Mouse (Mus musculus) bone marrow macrophage, adult 2 months (primary cell): Measurements from ENCODE around the gene Selenoi. TPM values are rescaled to one million over a fixed set of nuclear protein-coding genes. Genes with fewer than 3 reads are reported as not detected.

Source experiments
- H3K27ac ChIP-seq: 2 replicates; pipeline ENCODE4 v1.5.1; 2012; ENCODE audit warnings: low read depth, low read length; ENCODE audit not compliant: insufficient read depth
- H3K4me1 ChIP-seq: 2 replicates; pipeline ENCODE4 v1.6.1; 2012; ENCODE audit warnings: low read length; ENCODE audit not compliant: control insufficient read depth, insufficient read depth
- H3K4me3 ChIP-seq: 2 replicates; pipeline ENCODE4 v1.5.1; 2012; ENCODE audit warnings: mild to moderate bottlenecking, low read length, moderate library complexity; ENCODE audit not compliant: insufficient read depth
- CTCF ChIP-seq: IDR thresholded peaks from 2 replicates; pipeline ENCODE4 v1.5.1; 2012; ENCODE audit warnings: low read depth, mild to moderate bottlenecking, low read length, moderate library complexity
- POLR2A ChIP-seq: IDR thresholded peaks from 2 replicates; pipeline ENCODE4 v1.6.1; 2012; ENCODE audit warnings: mild to moderate bottlenecking, low read depth, low read length, borderline replicate concordance
- polyA plus RNA-seq: library from polyadenylated mRNA; stranded (reverse); fragments of >200 nt; gene quantifications from 2 replicates; pipeline ENCODE4 v1.2.4, GENCODE M21; 2012; ENCODE audit not compliant: missing spikeins, insufficient read depth, insufficient read length

Selenoi gene
- polyA plus RNA-seq: 10.9 and 13.5 TPM in 2 replicates

- Histone ChIP-seq H3K4me1 (peaks cover 27% of the 10 kb centered on the region), H3K27ac (no peak within 1 kb of the TSS; the same call in 1 of the 2 replicates), H3K4me3 (peak within 1 kb of the TSS; percentile 89)
- TF ChIP-seq POLR2A (no peak), CTCF (no peak)
Measured at GRCm38 (mm10) chr5:30232271-30232971, at the start of gene Selenoi. Gene Selenoi (plus strand): TSS chr5:30232581.

- H3K4me1 ChIP-seq: no peaks in the 10 kb centered on the region
- no peak overlapping the region for H3K4me3 ChIP-seq
- no peak for TF ChIP-seq CTCF
- no peak overlapping the region for H3K27ac ChIP-seq
Measured at GRCm38 (mm10) chr5:30187687-30188485, 44.5 kb upstream of the Selenoi start.

DNA sequence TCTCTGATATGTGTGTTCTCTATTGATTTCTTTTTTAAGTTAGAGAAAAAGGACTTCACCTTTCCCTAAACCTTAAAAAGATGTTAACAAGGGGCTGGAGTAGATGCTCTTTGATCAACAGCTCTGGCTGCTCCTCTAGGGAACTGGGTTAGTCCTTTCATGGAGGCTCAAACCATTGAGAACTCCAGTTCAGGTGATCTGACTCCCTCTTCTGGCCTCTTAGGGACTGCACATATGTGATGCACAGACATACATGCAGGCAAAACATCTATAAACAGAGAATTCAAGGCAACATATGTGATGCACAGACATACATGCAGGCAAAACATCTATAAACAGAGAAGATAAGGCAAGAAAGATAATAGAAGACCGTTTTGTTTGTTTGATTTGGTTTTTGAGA lies 39.9 kb upstream of the Selenoi start:
- TF ChIP-seq POLR2A (no peak), CTCF (no peak)
- Histone ChIP-seq H3K4me3 (no peak overlapping the region), H3K27ac (no peak overlapping the region), H3K4me1 (no peaks in the 10 kb centered on the region)

GRCm38 (mm10) chr5:30195340-30195739 lies 37.0 kb upstream of the Selenoi start:
- H3K4me1 ChIP-seq: peaks cover 11% of the 10 kb centered on the region
- H3K4me3 ChIP-seq: no peak overlapping the region
- no peak overlapping the region for H3K27ac ChIP-seq
- TF ChIP-seq POLR2A (no peak), CTCF (no peak)

- no peak for TF ChIP-seq POLR2A
- TF ChIP-seq CTCF: no peak
- H3K27ac ChIP-seq: no peak overlapping the region
- H3K4me1 ChIP-seq: peaks cover 11% of the 10 kb centered on the region
- no peak overlapping the region for H3K4me3 ChIP-seq
Measured at GRCm38 (mm10) chr5:30198257-30198656, 34.1 kb upstream of the Selenoi start.

DNA sequence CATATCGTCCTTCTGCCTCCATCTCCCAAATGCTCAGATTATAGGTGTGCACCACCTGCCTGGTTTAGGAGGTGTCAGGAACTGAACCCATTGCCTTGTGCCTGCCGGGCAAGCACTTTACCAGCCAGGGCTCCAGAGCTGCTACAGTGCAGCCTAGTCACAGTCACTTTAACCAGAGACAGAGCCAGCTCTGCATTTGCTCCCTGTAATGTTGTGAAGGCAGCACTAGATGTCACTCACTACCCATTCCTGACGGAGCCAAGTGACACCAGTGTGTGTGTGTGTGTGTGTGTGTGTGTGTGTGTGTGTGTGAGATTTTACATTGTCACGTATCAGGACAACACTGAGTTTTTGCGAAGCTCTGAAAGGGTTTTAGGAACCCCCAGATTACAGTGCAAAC lies 30.9 kb upstream of the Selenoi start:
- Histone ChIP-seq H3K27ac (no peak overlapping the region), H3K4me1 (peaks cover 11% of the 10 kb centered on the region), H3K4me3 (no peak overlapping the region)
- TF ChIP-seq CTCF: no peak

- H3K4me3 ChIP-seq: no peak overlapping the region
- TF ChIP-seq POLR2A: no peak
- no peak for TF ChIP-seq CTCF
- peaks cover 11% of the 10 kb centered on the region for H3K4me1 ChIP-seq
- H3K27ac ChIP-seq: no peak overlapping the region
Measured at GRCm38 (mm10) chr5:30202221-30202620, 30.2 kb upstream of the Selenoi start.

- no peak overlapping the region for H3K27ac ChIP-seq
Measured at GRCm38 (mm10) chr5:30203216-30203885, 29.0 kb upstream of the Selenoi start.

GRCm38 (mm10) chr5:30204441-30204840 lies 27.9 kb upstream of the Selenoi start:
- Histone ChIP-seq H3K4me3 (no peak overlapping the region), H3K27ac (no peak overlapping the region), H3K4me1 (no peaks in the 10 kb centered on the region)
- no peak for TF ChIP-seq POLR2A
- no peak for TF ChIP-seq CTCF

More at GRCm38 (mm10) chr5:30203216-30203885, 29.0 kb upstream of the Selenoi start:
- Histone ChIP-seq H3K4me1 (peaks cover 5% of the 10 kb centered on the region), H3K4me3 (no peak overlapping the region)
- TF ChIP-seq CTCF: no peak
- TF ChIP-seq POLR2A: no peak

DNA sequence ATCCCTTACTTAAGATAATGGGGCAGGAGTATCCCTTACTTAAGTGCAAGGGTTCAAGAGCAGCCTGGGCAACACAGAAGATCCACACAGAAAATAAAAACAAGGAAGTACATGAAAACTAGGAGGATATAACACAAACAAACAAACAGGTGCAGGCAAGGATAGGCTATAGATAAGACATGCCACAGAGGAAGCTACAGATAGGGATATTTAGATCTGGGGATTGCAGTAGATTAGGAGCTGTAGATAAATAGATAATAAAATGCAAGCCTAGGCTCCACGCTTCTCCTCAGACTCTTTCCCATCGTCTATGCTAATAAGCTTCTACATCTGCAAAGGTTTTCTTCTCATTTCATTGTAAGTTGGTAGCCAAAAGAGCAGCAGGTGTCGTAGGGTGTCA lies 27.3 kb upstream of the Selenoi start:
- Histone ChIP-seq H3K27ac (no peak overlapping the region), H3K4me3 (no peak overlapping the region), H3K4me1 (no peaks in the 10 kb centered on the region)
- TF ChIP-seq CTCF (no peak), POLR2A (no peak)
